Mouse (Mus musculus) hindbrain, embryonic 13.5 days (tissue): Measurements from ENCODE around the gene Il9. TPM values are rescaled to one million over a fixed set of nuclear protein-coding genes. Genes with fewer than 3 reads are reported as not detected.

Experiments
- ATAC-seq: fragments of 200-750 bp; cut with Nextera tagmentation; 2 replicates; pipeline ENCODE4 v1.8.0; 2017; ENCODE audit warnings: moderate TSS enrichment; ENCODE audit not compliant: low FRiP score
- H3K27ac ChIP-seq: fragments of 300-500 bp; sonication (generic); 2 replicates; pipeline ENCODE4 v1.5.1; 2015; ENCODE audit warnings: inconsistent platforms, mild to moderate bottlenecking, moderate library complexity
- H3K27me3 ChIP-seq: fragments of 300-500 bp; sonication (generic); 2 replicates; pipeline ENCODE4 v1.6.1; 2015; ENCODE audit warnings: mild to moderate bottlenecking, inconsistent platforms
- H3K36me3 ChIP-seq: fragments of 300-500 bp; sonication (generic); 2 replicates; pipeline ENCODE4 v1.6.1; 2015; ENCODE audit warnings: mild to moderate bottlenecking, inconsistent platforms
- H3K4me1 ChIP-seq: fragments of 300-500 bp; sonication (generic); replicated peaks from 2 replicates; pipeline ENCODE4 v1.6.1; 2015; ENCODE audit warnings: inconsistent platforms
- H3K4me2 ChIP-seq: fragments of 300-500 bp; sonication (generic); 2 replicates; pipeline ENCODE4 v1.6.1; 2015; ENCODE audit warnings: inconsistent platforms, mild to moderate bottlenecking, moderate library complexity
- H3K4me3 ChIP-seq: fragments of 300-500 bp; sonication (generic); 2 replicates; pipeline ENCODE4 v1.5.1; 2015; ENCODE audit warnings: mild to moderate bottlenecking, inconsistent platforms
- H3K9ac ChIP-seq: fragments of 300-500 bp; sonication (generic); 2 replicates; pipeline ENCODE4 v1.6.1; 2015; ENCODE audit warnings: mild to moderate bottlenecking, inconsistent platforms
- H3K9me3 ChIP-seq: fragments of 300-500 bp; sonication (generic); 2 replicates; pipeline ENCODE4 v1.6.1; 2016; ENCODE audit warnings: inconsistent platforms
- WGBS: fragments of 180-500 bp; shearing (Covaris S2); methylation state at CpG from one replicate; pipeline ENCODE4 v1.1.7; 2015; 5-methylcytosine and 5-hydroxymethylcytosine counted together
- polyA plus RNA-seq: library from polyadenylated mRNA; unstranded; fragments of >200 nt; fragmentation: Nextera tagmentation; extraction: Ambion mirVana; gene quantifications from 2 replicates; pipeline ENCODE4 v1.2.1, GENCODE M21; 2015

Il9 gene
- not detected in 2 replicates for polyA plus RNA-seq

DNA sequence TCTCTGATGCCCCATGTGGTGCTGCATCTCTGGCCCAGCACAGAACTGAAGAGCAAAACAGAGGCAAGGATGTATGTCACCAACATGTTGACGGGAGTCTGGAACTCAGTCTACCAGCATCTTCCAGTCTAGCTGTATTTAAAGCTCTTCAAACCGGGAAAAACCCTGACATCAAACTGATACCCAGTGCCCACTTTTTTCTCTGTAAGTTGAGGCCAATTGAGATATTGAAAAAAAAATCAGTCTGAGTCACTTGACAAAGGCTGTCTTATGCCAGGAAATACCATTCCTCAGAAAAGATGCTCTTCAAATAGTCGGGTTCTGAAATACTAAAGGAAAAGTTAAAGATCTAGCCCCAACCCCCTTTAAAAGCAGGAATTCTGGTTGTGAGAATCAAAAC, at the start of gene Il9:
TSS of gene Il9 (minus strand) at position 101 of the 400 bp plus-strand sequence.
- Histone ChIP-seq H3K4me2 (no peak within 1 kb of the TSS), H3K4me1 (0 out of 2 replicates have a peak, but pooled peaks cover 2% of the 10 kb centered on the region), H3K4me3 (no peak within 1 kb of the TSS), H3K27ac (no peak within 1 kb of the TSS), H3K9me3 (no peaks in the 10 kb centered on the region), H3K36me3 (no peaks in the 10 kb centered on the region), H3K27me3 (no peaks in the 10 kb centered on the region), H3K9ac (no peak within 1 kb of the TSS)
- no peak for ATAC-seq
- WGBS: 88% methylated on average over 3 of the region's 3 CpGs

DNA sequence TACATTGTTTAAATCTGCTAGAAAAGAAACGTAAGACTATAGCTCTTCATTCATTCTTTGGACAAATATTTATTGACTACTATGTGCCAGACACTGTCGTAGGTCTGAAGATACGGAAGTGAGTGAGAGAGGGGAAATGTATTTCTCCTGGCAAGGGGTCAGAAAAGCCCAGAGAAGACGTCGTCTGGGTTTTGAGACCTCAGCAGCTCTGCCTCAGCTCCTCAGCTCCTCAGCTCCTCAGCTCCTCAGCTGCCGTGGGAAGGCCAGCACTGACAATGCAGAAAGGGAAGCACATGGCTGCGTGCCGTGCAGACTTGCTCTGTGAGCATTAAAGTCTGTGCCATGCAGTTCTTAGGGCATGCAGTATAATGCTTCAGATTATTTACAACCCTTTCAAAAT, 47.6 kb upstream of the Il9 start:
- no peaks in the 10 kb centered on the region for H3K4me1 ChIP-seq
- no peak for ATAC-seq
- H3K27ac ChIP-seq: no peak overlapping the region
- no peak overlapping the region for H3K9ac ChIP-seq
- H3K4me3 ChIP-seq: no peak overlapping the region
- H3K36me3 ChIP-seq: peaks cover 9% of the 10 kb centered on the region; the same call in 1 of the 2 replicates
- 73% methylated on average over 8 of the region's 8 CpGs for WGBS
- no peaks in the 10 kb centered on the region for H3K27me3 ChIP-seq
- no peak overlapping the region for H3K4me2 ChIP-seq
- H3K9me3 ChIP-seq: peaks cover 11% of the 10 kb centered on the region

GRCm38 (mm10) chr13:56529031-56529430, 47.0 kb upstream of the Il9 start:
- no peak for ATAC-seq
- no peak overlapping the region for H3K4me3 ChIP-seq
- H3K27me3 ChIP-seq: no peaks in the 10 kb centered on the region
- no peak overlapping the region for H3K27ac ChIP-seq
- no peak overlapping the region for H3K9ac ChIP-seq
- no peak overlapping the region for H3K4me2 ChIP-seq
- H3K36me3 ChIP-seq: peaks cover 6% of the 10 kb centered on the region; the same call in 1 of the 2 replicates
- H3K4me1 ChIP-seq: no peaks in the 10 kb centered on the region
- H3K9me3 ChIP-seq: peaks cover 9% of the 10 kb centered on the region
- WGBS: 88% methylated on average over 4 of the region's 4 CpGs

DNA sequence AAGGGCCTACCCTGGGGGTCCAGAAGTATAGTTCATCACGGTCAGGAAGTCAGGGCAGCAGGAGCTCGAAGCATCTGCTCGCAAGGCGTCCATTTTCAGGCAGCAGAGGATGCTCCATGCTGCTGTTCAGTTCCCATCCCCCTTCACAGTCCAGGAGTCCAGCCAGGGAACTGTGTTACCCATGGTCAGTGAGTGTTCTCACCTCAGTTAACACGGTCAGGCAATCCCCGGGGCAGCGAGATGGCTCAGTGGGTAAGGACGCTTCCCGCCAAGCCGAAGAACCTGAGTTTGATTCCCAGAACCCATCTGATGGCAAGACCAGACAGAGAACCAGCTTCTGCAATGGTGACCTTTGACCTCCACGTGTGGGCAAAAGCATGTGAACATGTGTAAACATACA, 46.2 kb upstream of the Il9 start:
- Histone ChIP-seq H3K27ac (no peak overlapping the region), H3K27me3 (no peaks in the 10 kb centered on the region), H3K4me1 (no peaks in the 10 kb centered on the region), H3K9me3 (0 out of 2 replicates have a peak, but pooled peaks cover 2% of the 10 kb centered on the region), H3K4me3 (no peak overlapping the region), H3K9ac (no peak overlapping the region), H3K36me3 (no peaks in the 10 kb centered on the region), H3K4me2 (no peak overlapping the region)
- WGBS: 90% methylated on average over 11 of the region's 11 CpGs
- ATAC-seq: no peak

DNA sequence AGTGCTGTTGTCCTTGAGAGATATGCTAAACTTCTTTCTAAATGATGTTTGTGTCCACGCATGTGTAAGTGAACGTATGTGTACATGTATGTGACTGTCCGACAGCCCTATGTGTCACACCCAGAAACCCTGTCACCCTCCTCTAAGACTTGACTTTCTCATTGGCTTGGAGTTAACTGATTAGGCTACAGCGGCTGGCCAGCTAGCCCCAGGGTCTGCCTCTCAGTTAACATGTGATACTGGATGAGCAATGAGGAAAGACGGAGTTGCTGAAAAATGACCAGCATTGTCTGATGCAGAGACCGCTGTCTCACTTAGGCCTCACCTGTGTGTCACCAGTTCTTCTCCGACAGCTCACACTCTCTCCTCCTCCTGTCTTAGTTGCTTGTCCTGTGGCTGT, 45.8 kb upstream of the Il9 start:
- H3K27ac ChIP-seq: no peak overlapping the region
- H3K27me3 ChIP-seq: no peaks in the 10 kb centered on the region
- H3K36me3 ChIP-seq: no peaks in the 10 kb centered on the region
- H3K9me3 ChIP-seq: no peaks in the 10 kb centered on the region
- ATAC-seq: no peak
- 91% methylated on average over 7 of the region's 7 CpGs for WGBS
- H3K9ac ChIP-seq: no peak overlapping the region
- no peak overlapping the region for H3K4me2 ChIP-seq
- peaks cover under 1% of the 10 kb centered on the region; the same call in 1 of the 2 replicates for H3K4me1 ChIP-seq
- H3K4me3 ChIP-seq: no peak overlapping the region

DNA sequence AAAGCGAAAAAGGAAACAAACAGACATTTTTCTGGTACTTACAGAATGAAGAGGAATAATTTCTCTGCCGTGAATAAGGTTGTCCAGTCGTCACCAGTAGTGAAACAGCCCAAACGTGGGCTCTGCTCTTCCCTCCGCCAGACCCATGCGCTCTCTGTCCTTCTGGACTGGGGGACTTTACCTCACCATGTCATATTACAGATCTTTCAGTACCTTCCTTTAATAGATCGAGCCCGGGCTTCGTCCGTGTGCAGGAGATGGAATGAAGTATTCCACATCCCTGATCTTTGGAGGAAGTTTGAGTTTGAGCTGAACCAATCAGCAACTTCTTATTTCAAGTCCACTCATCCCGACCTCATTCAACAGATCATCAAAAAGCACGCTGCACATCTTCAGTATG, 44.8 kb upstream of the Il9 start:
- 89% methylated on average over 12 of the region's 12 CpGs for WGBS

DNA sequence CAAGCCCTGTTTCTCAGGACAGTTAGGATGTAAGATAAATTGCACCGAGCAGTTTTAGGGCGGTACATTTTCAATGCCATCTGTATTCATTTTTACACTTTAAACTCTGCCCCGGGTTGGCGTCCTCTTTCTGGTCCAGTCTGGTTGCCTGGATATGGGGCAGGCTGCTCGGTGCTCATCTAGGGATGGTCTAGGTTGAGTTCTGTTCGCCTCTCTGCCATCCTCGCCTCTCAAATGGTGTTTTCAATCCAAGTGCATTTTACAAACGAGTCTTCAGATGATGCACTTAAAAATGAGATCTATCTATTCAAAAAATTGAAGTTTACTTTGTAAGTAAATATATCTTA, 40.7 kb upstream of the Il9 start:
- peak; percentile 21; the same call in 1 of the 2 replicates for ATAC-seq
- Histone ChIP-seq H3K9ac (peak overlapping the region; percentile 73), H3K4me1 (peaks cover 3% of the 10 kb centered on the region; the same call in 1 of the 2 replicates), H3K27ac (0 out of 2 replicates have a peak overlapping the region, but pooled peaks have one; percentile 44), H3K9me3 (no peaks in the 10 kb centered on the region), H3K27me3 (no peaks in the 10 kb centered on the region), H3K36me3 (no peaks in the 10 kb centered on the region), H3K4me3 (peak overlapping the region; percentile 61), H3K4me2 (peak overlapping the region; percentile 76)
- WGBS: 8% methylated on average over 8 of the region's 8 CpGs

More for the DNA sequence above, 44.8 kb upstream of the Il9 start:
- H3K4me1 ChIP-seq: peaks cover 3% of the 10 kb centered on the region; the same call in 1 of the 2 replicates
- no peak overlapping the region for H3K4me2 ChIP-seq
- no peaks in the 10 kb centered on the region for H3K36me3 ChIP-seq
- ATAC-seq: no peak
- no peak overlapping the region for H3K4me3 ChIP-seq
- no peaks in the 10 kb centered on the region for H3K27me3 ChIP-seq
- H3K9ac ChIP-seq: no peak overlapping the region
- H3K9me3 ChIP-seq: no peaks in the 10 kb centered on the region
- no peak overlapping the region for H3K27ac ChIP-seq

- no peaks in the 10 kb centered on the region for H3K36me3 ChIP-seq
- 0 out of 2 replicates have a peak within 1 kb of the TSS, but pooled peaks have one; percentile 44 for H3K27ac ChIP-seq
- H3K9ac ChIP-seq: peak within 1 kb of the TSS; percentile 73
- ATAC-seq: peak; percentile 99
- H3K4me1 ChIP-seq: peaks cover 3% of the 10 kb centered on the region; the same call in 1 of the 2 replicates
- H3K4me3 ChIP-seq: peak within 1 kb of the TSS; percentile 61
- H3K4me2 ChIP-seq: peak within 1 kb of the TSS; percentile 76
- no peaks in the 10 kb centered on the region for H3K9me3 ChIP-seq
- H3K27me3 ChIP-seq: no peaks in the 10 kb centered on the region
- whole genome bisulfite sequencing: under 1% methylated on average over 55 of the region's 56 CpGs
These were observed 40.2 kb upstream of the Il9 start, which contains the start of gene Fbxl21 for GRCm38 (mm10) chr13:56522081-56522820. Fbxl21 (plus strand) TSS chr13:56522472.

DNA sequence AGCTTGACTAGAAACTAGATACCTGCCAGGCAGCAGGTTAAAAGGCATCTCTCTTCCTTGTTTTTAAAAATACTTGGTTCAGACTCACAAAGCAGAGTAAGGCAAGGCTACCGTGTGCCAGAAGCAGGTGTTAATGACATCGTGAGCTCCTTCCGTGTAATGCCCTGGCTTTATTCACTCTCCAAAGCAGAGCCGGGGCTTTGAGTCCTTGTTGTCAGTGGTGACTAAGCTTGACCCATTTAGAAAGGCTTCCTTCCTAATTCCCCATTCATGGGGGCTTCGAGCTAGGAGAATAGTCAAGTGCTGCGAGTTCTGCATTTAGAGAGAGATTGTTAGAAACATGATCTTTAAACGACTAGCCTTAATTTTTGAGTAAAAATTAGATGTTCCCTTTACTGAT, 34.8 kb upstream of the Il9 start:
- Histone ChIP-seq H3K9me3 (no peaks in the 10 kb centered on the region), H3K4me3 (no peak overlapping the region), H3K4me2 (no peak overlapping the region), H3K4me1 (no peaks in the 10 kb centered on the region), H3K27me3 (no peaks in the 10 kb centered on the region), H3K27ac (no peak overlapping the region), H3K36me3 (no peaks in the 10 kb centered on the region), H3K9ac (no peak overlapping the region)
- 59% methylated on average over 7 of the region's 7 CpGs for WGBS
- no peak for ATAC-seq

DNA sequence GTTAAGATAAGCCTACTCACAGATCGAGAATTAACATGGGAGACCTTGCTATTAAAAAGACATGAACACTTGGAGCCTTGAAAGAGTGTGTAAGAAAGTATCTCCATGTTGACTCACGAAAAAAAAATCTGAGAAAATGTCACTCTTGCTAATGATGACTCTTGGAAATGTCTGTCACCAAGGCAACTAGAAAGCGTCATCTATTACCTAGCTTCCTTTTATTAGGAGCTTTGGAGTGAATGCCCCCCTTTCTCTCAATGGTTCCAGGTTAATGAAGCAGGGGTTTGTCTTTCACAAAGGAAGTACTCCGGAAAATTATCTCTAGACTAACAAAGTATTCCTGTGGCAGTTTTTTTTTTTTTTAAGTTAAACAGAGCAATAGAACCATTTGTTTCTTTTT, 34.3 kb upstream of the Il9 start:
- no peak overlapping the region for H3K9ac ChIP-seq
- ATAC-seq: no peak
- H3K4me2 ChIP-seq: no peak overlapping the region
- H3K27ac ChIP-seq: no peak overlapping the region
- H3K27me3 ChIP-seq: no peaks in the 10 kb centered on the region
- no peak overlapping the region for H3K4me3 ChIP-seq
- H3K36me3 ChIP-seq: no peaks in the 10 kb centered on the region
- no peaks in the 10 kb centered on the region for H3K9me3 ChIP-seq
- 59% methylated on average over 4 of the region's 4 CpGs for WGBS
- no peaks in the 10 kb centered on the region for H3K4me1 ChIP-seq

DNA sequence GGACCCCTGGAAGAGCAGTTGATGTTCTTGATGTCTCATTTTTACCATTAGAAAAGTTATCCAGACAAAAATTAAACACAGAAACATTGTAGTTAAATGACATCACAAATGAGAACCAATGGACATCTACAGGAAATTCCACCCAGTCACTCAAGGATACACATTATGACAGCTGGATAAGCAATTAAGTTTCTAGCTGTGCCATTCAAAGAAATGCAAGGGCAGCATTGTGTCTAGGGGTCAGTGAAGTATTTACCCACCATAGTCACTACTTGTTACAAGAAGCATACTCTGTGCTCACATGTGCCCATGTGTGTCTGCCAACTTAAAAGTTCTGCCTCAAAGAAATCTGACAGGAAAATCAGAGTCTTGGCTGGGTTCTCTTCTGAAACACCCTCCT, 31.5 kb upstream of the Il9 start:
- Histone ChIP-seq H3K27ac (no peak overlapping the region), H3K36me3 (no peaks in the 10 kb centered on the region), H3K4me3 (no peak overlapping the region), H3K4me1 (no peaks in the 10 kb centered on the region), H3K27me3 (no peaks in the 10 kb centered on the region), H3K9me3 (no peaks in the 10 kb centered on the region), H3K4me2 (no peak overlapping the region), H3K9ac (no peak overlapping the region)
- no peak for ATAC-seq

DNA sequence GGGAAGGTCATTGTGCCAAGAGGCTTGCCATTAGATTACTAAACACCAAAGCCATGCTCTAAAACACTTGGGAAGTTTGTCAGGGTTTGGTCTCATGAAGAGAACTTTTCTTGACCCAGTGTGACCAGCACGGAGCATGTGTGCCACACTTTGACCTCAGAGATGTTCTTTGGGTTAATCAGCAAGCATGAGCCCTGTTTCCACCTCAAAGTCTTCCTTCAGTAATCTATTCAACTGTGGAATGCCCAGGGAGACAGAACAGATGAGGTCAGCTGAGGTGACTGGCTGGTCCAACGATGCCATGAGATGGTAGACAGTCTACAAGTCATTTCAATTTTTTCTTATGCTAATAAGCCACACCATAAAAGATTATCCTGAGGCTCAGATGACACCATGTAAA, 27.8 kb upstream of the Il9 start:
- 84% methylated on average over 2 of the region's 2 CpGs for WGBS
- no peak for ATAC-seq
- Histone ChIP-seq H3K4me1 (no peaks in the 10 kb centered on the region), H3K27me3 (no peaks in the 10 kb centered on the region), H3K9me3 (no peaks in the 10 kb centered on the region), H3K4me3 (no peak overlapping the region), H3K9ac (no peak overlapping the region), H3K27ac (no peak overlapping the region), H3K4me2 (no peak overlapping the region), H3K36me3 (no peaks in the 10 kb centered on the region)
